Mouse (Mus musculus) effector memory CD4-positive, alpha-beta T cell, adult 5 months (primary cell): ENCODE measurements around the gene Gm42742. TPM values are rescaled to one million over a fixed set of nuclear protein-coding genes. Genes with fewer than 3 reads are reported as not detected.

Source experiments
- polyA plus RNA-seq: library from polyadenylated mRNA; unstranded; fragments of 100-300 nt; shearing (Covaris generic); gene quantifications from one replicate; pipeline ENCODE4 v1.2.1, GENCODE M21; 2017

Gene Gm42742
- polyA plus RNA-seq: 57.3 TPM

DNA sequence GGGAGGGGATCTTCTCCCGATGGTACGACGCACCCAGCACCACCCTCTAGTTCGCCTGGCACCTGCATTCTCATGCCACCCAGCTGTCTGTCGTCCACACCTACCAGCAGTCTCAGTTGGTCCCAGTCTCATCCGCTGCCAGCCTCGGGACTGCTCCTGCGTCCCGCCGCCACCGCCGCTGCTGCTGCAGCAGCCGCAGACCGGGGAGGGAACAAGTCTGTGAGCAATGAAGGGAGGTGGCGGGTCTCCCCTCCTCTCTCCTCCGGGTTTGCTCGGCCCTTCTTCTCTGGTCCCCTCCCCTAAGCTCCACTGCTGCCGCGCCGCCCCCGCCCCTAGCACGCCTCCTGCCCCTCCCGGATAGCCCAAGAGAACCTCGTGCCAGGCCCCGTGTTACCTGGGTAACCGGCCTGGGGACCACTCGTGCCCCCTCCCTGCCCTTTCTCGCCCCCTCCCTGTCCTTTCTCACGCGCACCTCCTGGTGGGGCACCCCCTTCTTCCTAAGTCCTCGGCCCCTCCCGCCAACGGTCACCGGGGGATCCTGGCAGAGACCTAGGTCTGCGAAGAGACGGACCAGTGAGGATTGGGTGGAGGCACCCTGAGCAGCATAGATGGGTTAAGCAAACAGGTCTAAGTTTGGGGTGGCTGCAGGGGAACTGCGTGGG, at the start of gene Gm42742, which contains the start of gene Prrt2:
Gene Gm42742, minus strand, starts transcription at position 197 of the 662 bp plus-strand sequence.
Gene Prrt2, minus strand, starts transcription at position 311 of the 662 bp plus-strand sequence.

DNA sequence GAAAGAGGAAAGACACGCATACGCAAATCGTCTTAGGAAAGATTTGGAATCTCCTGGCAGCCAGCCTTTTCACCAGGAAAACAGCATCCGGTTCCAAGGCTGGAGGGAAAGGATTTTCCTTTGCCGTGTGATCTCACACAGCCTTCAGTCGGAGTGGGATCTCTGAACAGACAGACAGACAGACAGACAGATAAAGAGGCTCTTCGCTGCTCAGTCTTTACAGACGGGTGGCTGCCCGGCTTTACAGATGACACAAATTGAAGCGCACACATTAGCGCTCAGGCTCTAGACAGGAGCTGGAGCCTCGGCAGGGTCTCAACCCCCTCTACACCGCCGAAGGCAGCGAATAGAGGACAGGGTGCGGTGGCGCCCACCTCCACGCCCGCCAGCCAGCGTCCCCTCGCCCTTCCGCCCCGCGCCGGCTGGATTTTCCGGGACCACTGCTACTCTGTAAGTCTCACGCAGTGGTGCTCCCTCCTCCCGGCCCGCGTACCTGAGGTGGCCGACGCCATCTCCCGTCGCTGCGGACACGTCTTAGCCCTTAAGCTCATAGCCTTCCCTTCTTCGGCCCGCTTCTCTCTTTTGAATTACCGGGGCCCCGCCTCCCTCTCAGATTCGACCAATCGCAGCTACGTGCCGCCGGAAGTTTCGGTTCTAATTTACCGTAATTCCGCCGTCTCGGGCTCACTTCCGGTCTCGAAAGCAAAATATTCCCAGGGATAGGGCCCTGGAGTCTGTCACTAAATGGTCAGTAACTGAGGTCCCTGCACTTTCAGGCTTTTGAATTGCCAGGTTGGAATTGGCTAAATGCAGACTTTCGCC, 21.2 kb upstream of the Gm42742 start, which contains the start of gene Kif22:
Gene Kif22, minus strand, starts transcription at position 621 of the 822 bp plus-strand sequence.

DNA sequence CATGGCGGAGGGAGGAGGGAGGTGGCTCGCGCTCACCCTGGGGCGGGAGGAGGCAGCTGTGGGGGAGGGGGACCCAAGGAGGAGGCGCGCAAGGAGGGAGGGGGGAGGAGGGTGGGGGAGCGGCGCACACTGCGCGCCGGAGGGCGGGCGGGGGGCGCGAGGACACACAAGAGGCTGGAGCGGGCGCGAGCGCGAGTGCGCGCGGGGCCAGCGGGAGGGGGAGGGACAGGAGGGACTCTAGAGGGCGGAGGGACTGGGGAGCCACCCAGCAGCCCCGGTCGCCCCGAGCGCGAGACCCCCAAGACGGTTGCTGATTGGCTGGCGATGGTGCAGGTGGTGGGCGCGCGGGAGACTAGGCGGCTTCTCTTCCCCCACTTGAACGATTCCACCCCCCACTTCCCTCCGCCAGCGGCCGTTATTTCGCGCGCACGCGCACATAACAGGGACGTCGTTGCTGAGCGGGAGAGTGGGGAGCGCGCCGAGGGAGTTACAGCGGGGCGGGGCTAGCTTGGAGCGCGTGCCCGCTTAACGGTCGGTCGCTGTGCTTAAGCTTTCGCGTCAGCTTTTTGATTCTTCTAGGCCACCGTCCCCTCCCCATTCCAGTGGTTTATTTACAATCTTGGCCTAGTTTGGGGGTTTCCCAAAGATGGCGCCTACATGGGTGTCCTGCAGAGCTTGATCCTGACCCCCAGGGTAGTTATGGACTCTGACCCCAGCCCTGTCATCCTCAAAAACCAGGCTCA, 6.3 kb upstream of the Gm42742 start, which contains the start of gene Maz:
Gene Maz, minus strand, starts transcription at position 54 of the 743 bp plus-strand sequence.

DNA sequence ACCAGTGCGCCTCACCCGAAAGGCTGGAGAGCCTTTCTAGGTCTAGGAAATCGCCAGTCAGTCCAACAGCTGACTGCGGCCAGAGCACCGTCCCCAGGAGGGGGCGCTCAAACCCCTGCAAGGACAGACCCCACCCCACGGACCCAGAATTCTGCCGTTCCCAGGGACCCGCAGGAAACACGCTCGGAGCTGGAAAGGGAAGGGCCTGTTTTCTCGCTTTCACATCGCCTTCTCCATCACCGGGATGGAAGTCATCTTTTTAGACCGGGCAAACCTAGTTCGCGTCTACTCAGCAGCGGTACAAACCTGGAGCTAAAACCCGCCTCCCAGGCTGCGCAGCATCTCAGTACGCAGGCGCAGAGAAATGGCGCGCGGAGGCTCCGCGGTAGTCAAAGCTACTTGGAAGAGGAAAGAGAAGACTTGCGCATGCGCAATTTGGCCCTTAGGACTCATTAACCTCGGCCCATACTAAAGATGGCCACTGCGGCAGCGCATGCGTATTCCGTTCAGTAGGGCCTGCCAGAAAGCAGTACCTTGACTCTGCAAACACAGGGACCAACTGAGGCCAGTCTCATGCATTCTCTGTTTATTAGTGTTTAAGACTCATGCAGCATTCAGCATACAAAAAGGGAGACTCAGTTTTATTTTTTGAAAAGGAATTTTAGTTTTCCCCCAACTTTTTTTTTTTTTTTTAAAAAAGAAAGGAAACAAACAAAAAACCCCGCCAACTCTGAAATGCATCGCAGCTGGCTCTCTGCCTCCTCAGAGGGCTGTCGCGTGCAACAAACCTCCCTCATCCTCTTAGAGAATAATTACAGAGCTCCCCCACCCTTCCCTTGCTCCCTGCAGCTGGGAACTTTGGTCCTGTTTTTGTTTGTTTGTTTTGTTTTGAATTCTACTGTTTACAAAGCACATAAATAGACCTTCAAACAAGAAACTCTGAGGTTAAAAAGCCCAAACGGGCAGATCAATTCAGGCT, 3.6 kb downstream of the Gm42742 start, which contains the start of gene Pagr1a:
Gene Pagr1a, minus strand, starts transcription at position 382 of the 979 bp plus-strand sequence.

DNA sequence TGATC, 4.6 kb downstream of the Gm42742 start, which contains the start of gene Pagr1b:
Gene Pagr1b, minus strand, starts transcription at position 4 of the 5 bp plus-strand sequence.

DNA sequence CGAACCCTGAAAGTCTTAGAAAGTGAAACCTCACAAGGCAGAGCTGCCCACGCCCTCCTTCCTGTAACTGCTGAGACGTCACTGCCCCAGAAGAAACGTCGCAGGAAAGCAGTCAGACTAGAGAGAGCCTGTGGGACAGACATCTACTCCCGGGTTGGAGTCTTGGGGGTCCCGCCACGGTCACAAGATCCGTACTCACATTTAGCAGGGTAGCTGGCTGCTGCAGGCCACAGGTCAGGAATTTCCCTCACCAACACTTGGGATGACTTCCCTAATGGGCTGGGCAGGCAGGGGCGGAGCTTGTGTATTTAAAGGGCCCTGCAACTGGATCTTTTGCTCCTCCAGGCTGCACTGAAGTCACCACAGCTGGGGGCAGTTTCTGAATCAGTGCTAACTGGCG, 6.6 kb downstream of the Gm42742 start, which contains the start of gene Mvp:
Gene Mvp, minus strand, starts transcription at position 302 of the 400 bp plus-strand sequence.

DNA sequence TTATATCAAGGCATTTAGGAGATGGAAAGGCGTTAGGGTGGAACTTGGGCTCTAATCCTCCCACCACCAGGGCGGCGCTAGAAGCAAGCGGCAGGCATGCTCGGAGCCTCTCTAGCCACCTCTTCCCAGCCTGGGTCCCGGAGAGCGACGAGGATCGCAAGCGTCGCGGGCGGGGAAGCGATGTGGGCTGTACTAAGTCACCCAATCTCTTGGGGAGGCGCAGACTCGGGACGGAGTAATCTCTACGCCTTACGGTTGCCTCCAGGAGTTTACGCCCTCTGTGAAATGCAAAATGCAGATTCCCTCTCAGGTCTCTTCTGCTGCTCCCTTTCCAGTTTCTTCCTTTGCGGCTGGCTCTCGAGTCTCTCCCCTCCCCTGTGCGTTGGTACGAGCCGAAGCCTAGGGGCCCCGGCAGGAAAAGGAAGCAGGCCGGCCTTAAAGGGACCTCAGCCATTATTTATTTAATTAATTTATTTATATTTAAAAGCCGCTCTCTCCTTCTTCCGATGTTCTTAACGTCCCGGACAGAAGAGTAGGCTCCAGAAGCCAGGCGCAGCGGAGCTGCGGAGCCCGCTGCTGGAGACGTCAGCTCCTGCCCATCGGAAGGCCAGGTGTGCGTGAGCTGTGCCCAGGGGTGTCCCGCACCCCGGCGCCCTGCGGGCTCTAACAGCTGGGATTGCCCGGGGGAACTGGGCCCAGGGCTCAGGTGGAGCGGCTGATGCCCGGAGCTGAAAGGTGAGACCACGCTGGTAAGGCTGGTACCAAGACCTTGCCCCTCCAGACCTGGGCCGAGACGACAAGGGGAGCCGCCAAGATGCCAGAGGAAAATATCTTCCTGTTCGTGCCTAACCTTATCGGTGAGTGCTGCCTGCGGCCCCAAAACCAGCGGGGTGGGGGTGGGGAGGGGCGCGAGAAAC, 44.7 kb downstream of the Gm42742 start, which contains the start of gene Cdiptos:
Gene Cdiptos, minus strand, starts transcription at position 149 of the 917 bp plus-strand sequence.

DNA sequence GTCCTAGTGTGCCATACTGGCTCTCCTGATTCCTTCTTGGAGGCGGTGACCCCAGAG, 45.2 kb downstream of the Gm42742 start, which contains the start of gene Cdipt:
Gene Cdipt, plus strand, starts transcription at position 22 of the 57 bp plus-strand sequence.

Other genes starting within 250 kb of the Gm42742 start
- gene Ypel3, start 244.1 kb downstream of the Gm42742 start, polyA plus RNA-seq: 370 TPM
- 2.2 TPM for gene Tbx6, start 239.6 kb downstream of the Gm42742 start, polyA plus RNA-seq
- gene Ppp4c, start 228.6 kb downstream of the Gm42742 start, polyA plus RNA-seq: 384 TPM
- not detected for gene Fam57b, start 223.4 kb downstream of the Gm42742 start, polyA plus RNA-seq
- gene 4930451I11Rik, start 189.5 kb downstream of the Gm42742 start, polyA plus RNA-seq: not detected
- gene Doc2a, start 173.7 kb downstream of the Gm42742 start, polyA plus RNA-seq: not detected
- 8.3 TPM for gene Hirip3, start 159.1 kb downstream of the Gm42742 start, polyA plus RNA-seq
- 51.8 TPM for gene Ino80e, start 158.7 kb downstream of the Gm42742 start, polyA plus RNA-seq
- gene Taok2, start 136.4 kb downstream of the Gm42742 start, polyA plus RNA-seq: 35.6 TPM
- 28.4 TPM for gene Tmem219, start 98.2 kb downstream of the Gm42742 start, polyA plus RNA-seq
- 41.2 TPM for gene Kctd13, start 92.2 kb downstream of the Gm42742 start, polyA plus RNA-seq
- not detected for gene Asphd1, start 71.5 kb downstream of the Gm42742 start, polyA plus RNA-seq
- gene Sez6l2, start 70.5 kb downstream of the Gm42742 start, polyA plus RNA-seq: 0.82 TPM
- 115 TPM for gene Cdipt, start 45.2 kb downstream of the Gm42742 start, polyA plus RNA-seq
- gene Cdiptos, start 45.0 kb downstream of the Gm42742 start, polyA plus RNA-seq: 0.45 TPM
- 61.2 TPM for gene Mvp, start 6.5 kb downstream of the Gm42742 start, polyA plus RNA-seq
- not detected for gene Pagr1b, start 4.6 kb downstream of the Gm42742 start, polyA plus RNA-seq
- gene Pagr1a, start 3.7 kb downstream of the Gm42742 start, polyA plus RNA-seq: 19.7 TPM
- gene Prrt2, start 114 bp upstream of the Gm42742 start, polyA plus RNA-seq: 13.1 TPM
- 95.1 TPM for gene Maz, start 5.9 kb upstream of the Gm42742 start, polyA plus RNA-seq
- 2.9 TPM for gene Kif22, start 21.4 kb upstream of the Gm42742 start, polyA plus RNA-seq
- gene Zg16, start 66.2 kb upstream of the Gm42742 start, polyA plus RNA-seq: not detected
- gene AI467606, start 70.3 kb upstream of the Gm42742 start, polyA plus RNA-seq: 66.8 TPM
- gene Qprt, start 101.1 kb upstream of the Gm42742 start, polyA plus RNA-seq: 9.2 TPM
- 49.7 TPM for gene Spn, start 116.7 kb upstream of the Gm42742 start, polyA plus RNA-seq
- 55.9 TPM for gene Cd2bp2, start 175.0 kb upstream of the Gm42742 start, polyA plus RNA-seq
- gene Tbc1d10b, start 187.4 kb upstream of the Gm42742 start, polyA plus RNA-seq: 51.9 TPM
- 12.4 TPM for gene Mylpf, start 187.8 kb upstream of the Gm42742 start, polyA plus RNA-seq
- 8.8 TPM for gene Zfp553, start 212.0 kb upstream of the Gm42742 start, polyA plus RNA-seq
- gene Sept1, start 212.0 kb upstream of the Gm42742 start, polyA plus RNA-seq: 475 TPM
- 7.5 TPM for gene Zfp771, start 223.2 kb upstream of the Gm42742 start, polyA plus RNA-seq
- 12.7 TPM for gene Dctpp1, start 239.6 kb upstream of the Gm42742 start, polyA plus RNA-seq